Mouse (Mus musculus): ENCODE data around the gene Ddx19a.

GRCm38 (mm10) chr8:111027391-111027937 is 29.9 kb upstream of the Ddx19a start:
- TF ChIP-seq MYOD1 (IDR thresholded peaks at IDR 0.05; ENCODE audit: control insufficient read depth, insufficient read length, low read depth): no peak
- no peak for TF ChIP-seq CTCF (IDR thresholded peaks at IDR 0.05; ENCODE audit: control insufficient read depth, insufficient read depth, insufficient read length)
- TF ChIP-seq MYOG (IDR thresholded peaks at IDR 0.05; ENCODE audit: control insufficient read depth, extremely low read depth, insufficient read length): no peak
- TF ChIP-seq MAX (IDR thresholded peaks at IDR 0.05): no peak
- TF ChIP-seq USF1 (IDR thresholded peaks at IDR 0.05; ENCODE audit: low read depth): no peak
- no peak for TF ChIP-seq CEBPB (IDR thresholded peaks at IDR 0.05; ENCODE audit: low read depth)
- no peak for TF ChIP-seq FOSL1 (IDR thresholded peaks at IDR 0.05; ENCODE audit: insufficient read depth, low read length, poor library complexity, severe bottlenecking)

All from C2C12 (cell line).